Mouse (Mus musculus) embryonic facial prominence, embryonic 10.5 days (tissue): ENCODE measurements around the gene Egr4. TPM values are rescaled to one million over a fixed set of nuclear protein-coding genes. Genes with fewer than 3 reads are reported as not detected.

Experiments used
- DNase-seq: peaks from one replicate; pipeline ENCODE4 v3.0.0-alpha.2; 2017; ENCODE audit warnings: low spot score
- H3K27ac ChIP-seq: fragments of 300-500 bp; sonication (generic); replicated peaks from 2 replicates; pipeline ENCODE4 v1.5.1; 2016; ENCODE audit warnings: mild to moderate bottlenecking
- H3K27me3 ChIP-seq: fragments of 300-500 bp; sonication (generic); replicated peaks from 2 replicates; pipeline ENCODE4 v1.6.1; 2016; ENCODE audit warnings: low read depth, mild to moderate bottlenecking; ENCODE audit not compliant: poor library complexity, severe bottlenecking
- H3K36me3 ChIP-seq: fragments of 300-500 bp; sonication (generic); replicated peaks from 2 replicates; pipeline ENCODE4 v1.6.1; 2016; ENCODE audit warnings: mild to moderate bottlenecking, moderate library complexity
- H3K4me1 ChIP-seq: fragments of 300-500 bp; sonication (generic); 2 replicates; pipeline ENCODE4 v1.6.1; 2016
- H3K4me3 ChIP-seq: fragments of 300-500 bp; sonication (generic); 2 replicates; pipeline ENCODE4 v1.5.1; 2016; ENCODE audit warnings: mild to moderate bottlenecking, moderate library complexity
- H3K9me3 ChIP-seq: fragments of 300-500 bp; sonication (generic); 2 replicates; pipeline ENCODE4 v1.6.1; 2016; ENCODE audit warnings: mild to moderate bottlenecking
- WGBS: fragments of 180-500 bp; shearing (Covaris S2); methylation state at CpG from one replicate; pipeline ENCODE4 v1.1.7; 2016; 5-methylcytosine and 5-hydroxymethylcytosine counted together
- polyA plus RNA-seq: library from polyadenylated mRNA; unstranded; fragments of >200 nt; fragmentation: Nextera tagmentation; extraction: Ambion mirVana; gene quantifications from 2 replicates; pipeline ENCODE4 v1.2.1, GENCODE M21; 2016

Egr4 gene
- not detected in 2 replicates for polyA plus RNA-seq

- Histone ChIP-seq H3K4me1 (peaks cover 32% of the 10 kb centered on the region), H3K27ac (no peak within 1 kb of the TSS), H3K4me3 (peak within 1 kb of the TSS; percentile 61), H3K9me3 (no peaks in the 10 kb centered on the region), H3K36me3 (no peaks in the 10 kb centered on the region), H3K27me3 (peaks cover 95% of the 10 kb centered on the region)
- WGBS, result under 1% methylated on average over 38 of the region's 38 CpGs
- peak; percentile 68 for DNase-seq
These were observed at the start of gene Egr4 for GRCm38 (mm10) chr6:85513531-85513910. Gene Egr4, minus strand, starts transcription at chr6:85513589.

DNA sequence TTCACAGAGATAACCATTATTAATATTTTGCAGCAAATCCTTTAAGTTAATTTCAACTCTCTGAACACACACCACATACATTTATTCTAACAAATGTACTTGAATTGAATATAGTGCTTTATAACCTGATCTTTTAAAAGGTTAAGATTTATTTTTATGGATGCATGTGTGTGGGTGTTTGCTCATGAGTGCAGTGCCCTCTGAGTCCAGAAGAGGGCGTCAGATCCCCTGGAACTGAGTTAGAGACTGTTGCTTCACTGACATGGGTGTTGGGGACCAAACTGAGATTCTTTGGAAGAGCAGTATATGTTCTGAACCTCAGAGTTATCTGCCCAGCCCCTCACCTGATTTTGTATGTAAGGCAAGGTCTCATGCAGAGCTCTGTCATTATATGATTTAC is 49.0 kb upstream of the Egr4 start:
- Histone ChIP-seq H3K9me3 (no peaks in the 10 kb centered on the region), H3K27me3 (no peaks in the 10 kb centered on the region), H3K4me3 (no peak overlapping the region), H3K36me3 (no peaks in the 10 kb centered on the region), H3K27ac (no peak overlapping the region), H3K4me1 (no peaks in the 10 kb centered on the region)
- DNase-seq, result no peak
- WGBS, result 32% methylated on average over 1 of the region's 1 CpGs

GRCm38 (mm10) chr6:85547642-85548041 is 34.3 kb upstream of the Egr4 start:
- Histone ChIP-seq H3K9me3 (no peaks in the 10 kb centered on the region), H3K27ac (no peak overlapping the region), H3K4me1 (0 out of 2 replicates have a peak, but pooled peaks cover 3% of the 10 kb centered on the region), H3K27me3 (no peaks in the 10 kb centered on the region), H3K36me3 (no peaks in the 10 kb centered on the region), H3K4me3 (no peak overlapping the region)
- WGBS, result 89% methylated on average over 5 of the region's 5 CpGs
- no peak for DNase-seq

GRCm38 (mm10) chr6:85544251-85544881 is 31.0 kb upstream of the Egr4 start:
- H3K27ac ChIP-seq, result no peak overlapping the region
- 55% methylated on average over 13 of the region's 13 CpGs for WGBS
- no peaks in the 10 kb centered on the region for H3K9me3 ChIP-seq
- no peaks in the 10 kb centered on the region for H3K27me3 ChIP-seq
- H3K36me3 ChIP-seq, result no peaks in the 10 kb centered on the region
- 0 out of 2 replicates have a peak, but pooled peaks cover 3% of the 10 kb centered on the region for H3K4me1 ChIP-seq
- DNase-seq, result no peak
- H3K4me3 ChIP-seq, result no peak overlapping the region

- Histone ChIP-seq H3K36me3 (no peaks in the 10 kb centered on the region), H3K4me1 (0 out of 2 replicates have a peak, but pooled peaks cover 3% of the 10 kb centered on the region), H3K27me3 (no peaks in the 10 kb centered on the region), H3K4me3 (no peak overlapping the region), H3K27ac (no peak overlapping the region), H3K9me3 (no peaks in the 10 kb centered on the region)
- DNase-seq, result no peak
- WGBS, result 79% methylated on average over 10 of the region's 10 CpGs
These were observed 30.2 kb upstream of the Egr4 start for GRCm38 (mm10) chr6:85543351-85544175.

DNA sequence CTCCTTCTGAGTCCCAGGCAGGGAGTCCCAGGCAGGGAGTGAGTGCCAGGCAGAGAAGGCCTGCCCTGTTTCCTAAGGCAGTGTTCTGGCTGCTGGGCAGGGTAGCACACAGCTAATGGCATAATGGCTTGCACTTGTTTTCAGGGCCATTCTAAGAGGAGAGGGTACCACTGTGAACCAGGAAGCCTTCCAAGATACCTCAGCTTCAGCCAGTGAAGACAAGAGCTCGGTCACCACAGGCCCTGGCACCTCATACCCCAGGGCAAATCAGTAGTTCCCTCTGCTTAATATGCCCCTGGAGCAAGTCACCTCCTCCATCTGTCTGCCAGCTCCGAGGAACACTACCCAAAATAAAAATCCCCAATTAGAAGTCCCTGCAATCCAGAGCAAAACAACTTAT is 9.4 kb upstream of the Egr4 start:
- Histone ChIP-seq H3K9me3 (no peaks in the 10 kb centered on the region), H3K4me1 (peaks cover 3% of the 10 kb centered on the region; the same call in 1 of the 2 replicates), H3K27ac (no peak overlapping the region), H3K27me3 (0 out of 2 replicates have a peak, but pooled peaks cover 10% of the 10 kb centered on the region), H3K36me3 (no peaks in the 10 kb centered on the region), H3K4me3 (no peak overlapping the region)
- WGBS, result 63% methylated on average over 2 of the region's 2 CpGs
- no peak for DNase-seq

GRCm38 (mm10) chr6:85522026-85522425 is 8.6 kb upstream of the Egr4 start:
- 85% methylated on average over 5 of the region's 5 CpGs for WGBS
- no peak for DNase-seq
- Histone ChIP-seq H3K27me3 (peaks cover 13% of the 10 kb centered on the region), H3K4me3 (no peak overlapping the region), H3K4me1 (peaks cover 3% of the 10 kb centered on the region; the same call in 1 of the 2 replicates), H3K27ac (no peak overlapping the region), H3K36me3 (no peaks in the 10 kb centered on the region), H3K9me3 (no peaks in the 10 kb centered on the region)

- Histone ChIP-seq H3K4me3 (no peak overlapping the region), H3K27ac (no peak overlapping the region), H3K27me3 (peaks cover 51% of the 10 kb centered on the region), H3K4me1 (peaks cover 11% of the 10 kb centered on the region), H3K9me3 (no peaks in the 10 kb centered on the region), H3K36me3 (no peaks in the 10 kb centered on the region)
- no peak for DNase-seq
- WGBS, result 55% methylated on average over 5 of the region's 5 CpGs
These were observed 4.8 kb upstream of the Egr4 start for GRCm38 (mm10) chr6:85518091-85518693.

DNA sequence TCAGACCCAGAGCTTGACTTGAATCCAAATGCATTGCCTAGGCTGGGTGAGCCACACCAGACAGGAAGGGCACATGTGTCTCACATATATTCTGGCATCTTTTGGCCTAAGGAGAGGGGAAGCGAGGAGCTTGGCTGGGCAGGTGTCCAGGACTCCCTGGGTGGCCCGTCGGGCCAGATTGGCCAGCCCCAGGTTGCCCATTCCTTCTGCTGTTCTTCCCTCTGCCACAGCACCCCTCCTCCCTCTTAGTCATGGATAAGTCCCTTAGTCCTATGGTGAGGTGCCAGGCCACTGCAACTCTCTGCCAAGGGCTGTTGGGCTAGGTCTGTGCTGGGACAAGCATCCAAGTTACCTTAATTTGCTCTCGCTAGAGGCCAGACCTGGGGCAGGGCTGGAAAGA is 2.6 kb upstream of the Egr4 start:
- H3K4me3 ChIP-seq, result no peak overlapping the region
- H3K27ac ChIP-seq, result no peak overlapping the region
- H3K9me3 ChIP-seq, result no peaks in the 10 kb centered on the region
- DNase-seq, result no peak
- H3K36me3 ChIP-seq, result no peaks in the 10 kb centered on the region
- 78% methylated on average over 4 of the region's 4 CpGs for WGBS
- peaks cover 32% of the 10 kb centered on the region for H3K4me1 ChIP-seq
- peaks cover 74% of the 10 kb centered on the region for H3K27me3 ChIP-seq

- Histone ChIP-seq H3K9me3 (no peaks in the 10 kb centered on the region), H3K4me1 (peaks cover 28% of the 10 kb centered on the region), H3K27me3 (peaks cover 94% of the 10 kb centered on the region), H3K4me3 (peak overlapping the region; percentile 61), H3K27ac (no peak overlapping the region), H3K36me3 (no peaks in the 10 kb centered on the region)
- WGBS, result 1% methylated on average over 90 of the region's 90 CpGs
- peak; percentile 50 for DNase-seq
These were observed 535 bp downstream of the Egr4 start for GRCm38 (mm10) chr6:85512577-85513530.

DNA sequence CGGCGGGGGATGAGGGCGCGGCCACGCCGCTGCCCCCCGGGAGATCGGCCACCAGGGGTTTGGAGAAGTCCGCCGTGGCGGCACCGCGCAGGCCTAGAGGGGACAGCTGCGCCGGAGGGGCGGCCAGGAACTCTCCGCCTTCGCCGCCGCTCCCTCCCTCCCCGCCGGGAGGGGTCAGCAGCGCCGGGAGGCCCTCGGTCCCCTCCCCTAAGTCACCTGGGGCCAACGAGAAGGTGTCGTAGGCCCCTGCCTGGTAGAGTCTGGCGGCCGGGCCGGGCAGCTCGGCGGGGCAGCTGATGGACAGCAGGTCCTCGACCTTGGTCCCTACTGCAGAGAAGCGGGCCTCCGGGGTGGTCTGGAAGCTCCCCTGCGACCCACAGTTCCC is 1.3 kb downstream of the Egr4 start:
- Histone ChIP-seq H3K9me3 (no peaks in the 10 kb centered on the region), H3K27me3 (peaks cover 94% of the 10 kb centered on the region), H3K4me3 (peak overlapping the region; percentile 61), H3K36me3 (no peaks in the 10 kb centered on the region), H3K27ac (no peak overlapping the region), H3K4me1 (peaks cover 28% of the 10 kb centered on the region)
- under 1% methylated on average over 36 of the region's 36 CpGs for WGBS
- DNase-seq, result no peak
